Mouse (Mus musculus) common myeloid progenitor, adult 5-6 weeks (primary cell): Measurements from ENCODE around the gene Epn2. TPM values are rescaled to one million over a fixed set of nuclear protein-coding genes. Genes with fewer than 3 reads are reported as not detected.
A peak's percentile ranks its signal among the peaks of the same experiment; 100 is the strongest.

ENCODE experiments used
- ATAC-seq: replicated peaks from 2 replicates; pipeline ENCODE4 v1.8.0; 2016; ENCODE audit warnings: low read depth, mild to moderate bottlenecking, moderate TSS enrichment, inconsistent platforms; ENCODE audit not compliant: poor library complexity, severe bottlenecking
- total RNA-seq: library from RNA; stranded (forward); fragments of 200-1000, 187-1606 nt; gene quantifications from 2 replicates; pipeline ENCODE4 v1.2.3, GENCODE M21; 2017

Epn2 gene
- total RNA-seq, 1 experiment from 2014 or later: 2.1 TPM

DNA sequence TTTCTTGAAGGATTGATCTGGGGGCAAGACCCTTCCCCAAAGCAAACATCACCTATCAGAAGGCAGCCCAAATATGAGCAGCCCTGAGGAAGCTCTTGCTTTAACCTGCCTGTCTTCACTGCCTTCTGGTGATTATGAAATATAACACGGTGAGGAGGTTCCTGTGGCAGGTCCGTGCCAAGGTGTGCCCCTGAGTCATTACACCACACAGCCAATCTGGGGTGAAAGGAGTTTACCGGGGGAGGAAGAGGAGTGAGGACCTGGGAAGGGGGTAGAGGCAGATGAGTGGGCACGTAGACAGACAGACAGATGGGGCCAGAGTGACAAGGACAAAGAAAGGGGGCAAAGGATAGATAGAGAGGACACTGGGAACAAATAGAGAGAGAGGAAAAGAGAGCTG lies 105.9 kb downstream of the Epn2 start:
- ATAC-seq: no peak

GRCm38 (mm10) chr11:61470880-61471279 lies 108.6 kb downstream of the Epn2 start:
- ATAC-seq: no peak

GRCm38 (mm10) chr11:61469317-61469917 lies 110.1 kb downstream of the Epn2 start:
- peak; percentile 62 for ATAC-seq

DNA sequence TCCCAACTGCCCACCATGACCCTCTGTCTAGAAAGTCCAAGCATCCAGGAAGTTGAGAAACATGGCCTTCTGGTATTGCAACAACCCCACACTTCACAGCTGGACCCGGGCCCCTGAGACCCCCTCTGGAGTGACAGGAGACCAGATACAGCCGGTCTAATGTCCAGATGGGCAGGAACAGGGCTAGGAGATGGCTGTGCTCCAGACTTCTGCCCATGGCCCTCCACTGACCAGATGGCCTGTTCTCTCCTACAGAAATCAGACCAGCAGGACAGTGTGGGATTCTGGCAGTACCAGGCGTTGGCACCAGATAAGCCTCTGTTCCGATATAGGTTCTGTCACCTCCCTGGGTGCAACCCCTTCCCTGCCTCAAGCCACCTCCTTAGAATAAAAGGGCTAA lies 111.0 kb downstream of the Epn2 start:
- no peak for ATAC-seq

Other genes with a start within 250 kb of the Epn2 start
- gene Slc47a2, start 236.8 kb downstream of the Epn2 start, total RNA-seq: not detected in 2 replicates
- gene Slc47a1, start 201.3 kb downstream of the Epn2 start, total RNA-seq: not detected in 2 replicates
- not detected in 2 replicates for gene Rnf112, start 125.6 kb downstream of the Epn2 start, total RNA-seq
- not detected in 2 replicates for gene Mfap4, start 94.3 kb downstream of the Epn2 start, total RNA-seq
- gene Mapk7, start 85.3 kb downstream of the Epn2 start, total RNA-seq: 16.7 and 20.3 TPM in 2 replicates
- gene B9d1, start 74.5 kb downstream of the Epn2 start, total RNA-seq: 1.3 and 3.1 TPM in 2 replicates
- gene Grap, start 73.6 kb upstream of the Epn2 start, total RNA-seq: 0.37 TPM in 1 of 2 replicates, not detected in the other
- not detected in 2 replicates for gene Fam83g, start 104.4 kb upstream of the Epn2 start, total RNA-seq
- not detected in 2 replicates for gene Slc5a10, start 141.1 kb upstream of the Epn2 start, total RNA-seq
- 32.4 and 37.5 TPM in 2 replicates for gene Prpsap2, start 182.4 kb upstream of the Epn2 start, total RNA-seq